Mouse (Mus musculus): ENCODE results near the gene Usf2.
A peak's percentile ranks its signal among the peaks of the same experiment; 100 is the strongest.
"Not testable (repeated sequence)": the region's sequence is repeated elsewhere in the genome, so short reads cannot be mapped to it uniquely, and the experiment has no call there.

The Usf2 gene

GRCm38 (mm10) chr7:30957367-30957783 lies 772 bp upstream of the Usf2 start:
- peak; percentile 84 to 88 for DNase-seq

- DNase-seq: peak in 1 of 2 experiments; percentile 33
These were observed 249 bp downstream of the Usf2 start for GRCm38 (mm10) chr7:30956357-30956751.

- peak; percentile 70 to 79 for DNase-seq
These were observed 833 bp downstream of the Usf2 start for GRCm38 (mm10) chr7:30955584-30956356.

- DNase-seq: no peak
These were observed 1.6 kb downstream of the Usf2 start for GRCm38 (mm10) chr7:30954971-30955520.

- no peak for DNase-seq
These were observed 2.6 kb downstream of the Usf2 start for GRCm38 (mm10) chr7:30954036-30954435.

- DNase-seq: no peak
These were observed 3.1 kb downstream of the Usf2 start for GRCm38 (mm10) chr7:30953459-30953858.

- no peak for DNase-seq
These were observed 4.0 kb downstream of the Usf2 start for GRCm38 (mm10) chr7:30952441-30953265.

GRCm38 (mm10) chr7:30949902-30950301 lies 6.7 kb downstream of the Usf2 start:
- not testable (repeated sequence) for DNase-seq

- DNase-seq: no peak
These were observed 10.7 kb downstream of the Usf2 start for GRCm38 (mm10) chr7:30945876-30946275.

GRCm38 (mm10) chr7:30945466-30945865 lies 11.1 kb downstream of the Usf2 start:
- not testable (repeated sequence) for DNase-seq

GRCm38 (mm10) chr7:30944706-30945105 lies 11.9 kb downstream of the Usf2 start:
- not testable (repeated sequence) for DNase-seq

- DNase-seq: no peak
These were observed 12.5 kb downstream of the Usf2 start, which contains the start of gene Hamp for GRCm38 (mm10) chr7:30943909-30944635. Hamp (minus strand) TSS chr7:30944032.

GRCm38 (mm10) chr7:30942365-30942764 lies 14.2 kb downstream of the Usf2 start:
- not testable (repeated sequence) for DNase-seq

GRCm38 (mm10) chr7:30940070-30940469 lies 16.5 kb downstream of the Usf2 start:
- DNase-seq: not testable (repeated sequence)

- DNase-seq: not testable (repeated sequence)
These were observed 21.0 kb downstream of the Usf2 start for GRCm38 (mm10) chr7:30935422-30936099.

- not testable (repeated sequence) for DNase-seq
These were observed 32.0 kb downstream of the Usf2 start, which contains the start of gene Hamp2 for GRCm38 (mm10) chr7:30924581-30924980. Hamp2 (minus strand) TSS chr7:30924681.

- no peak for DNase-seq
These were observed 32.5 kb downstream of the Usf2 start for GRCm38 (mm10) chr7:30924071-30924470.

- not testable (repeated sequence) for DNase-seq
These were observed 34.1 kb downstream of the Usf2 start for GRCm38 (mm10) chr7:30922490-30922889.

- no peak for DNase-seq
These were observed 36.4 kb downstream of the Usf2 start for GRCm38 (mm10) chr7:30920217-30920616.

GRCm38 (mm10) chr7:30917219-30917618 lies 39.4 kb downstream of the Usf2 start:
- no peak for DNase-seq

- no peak for DNase-seq
These were observed 39.9 kb downstream of the Usf2 start for GRCm38 (mm10) chr7:30916713-30917112.

- no peak for DNase-seq
These were observed 41.9 kb downstream of the Usf2 start, which contains the start of gene Mag for GRCm38 (mm10) chr7:30914732-30915131. Mag (minus strand) TSS chr7:30914873.

Measured in thymus, adult 18-20 months (tissue).